Mouse (Mus musculus): ENCODE measurements at regions not wholly inside any gene's neighbourhood (a gene's known extent, or its start where the extent isn't known, plus 50 kb on each side); places are given as distances from the start of the nearest gene placed in this dataset.

- DNase-seq: peak; percentile 36 to 55
Observed at GRCm38 (mm10) chr16:77166722-77167121, 153.2 kb downstream of the Usp25 start.

- peak; percentile 1 to 4 for DNase-seq
Observed at GRCm38 (mm10) chr16:77173026-77173692, 159.7 kb downstream of the Usp25 start.

DNA sequence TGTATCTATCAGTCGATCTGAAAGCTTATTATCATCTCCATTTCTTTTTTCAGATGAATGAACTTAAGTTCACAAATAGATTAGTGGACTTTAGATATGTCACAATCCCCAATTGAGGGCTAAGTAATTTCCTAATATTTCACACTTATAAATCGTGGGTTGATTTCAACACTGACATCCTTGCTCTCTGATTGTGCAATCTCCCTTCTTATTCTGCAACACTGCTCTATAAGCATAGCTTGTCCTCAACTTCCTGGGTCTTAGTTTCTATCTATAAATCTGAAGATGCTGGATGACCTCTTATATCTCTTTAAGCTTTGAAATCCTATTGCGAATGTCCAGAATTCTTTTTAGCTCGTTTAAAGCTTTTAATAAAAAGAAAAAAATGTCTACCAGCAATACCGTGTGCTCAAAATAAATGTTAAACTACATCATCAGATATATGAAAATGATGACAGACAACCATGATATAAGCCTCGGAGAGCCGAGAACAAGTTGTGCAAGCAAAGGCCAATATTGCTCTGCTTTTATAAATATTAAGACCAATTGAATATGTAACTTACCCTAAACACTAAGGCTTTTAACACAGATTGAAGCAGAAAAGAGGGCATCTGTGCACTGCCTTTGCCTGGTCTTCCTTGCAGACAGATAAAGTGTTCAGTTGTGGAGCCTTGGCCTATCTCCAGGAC lies 161.4 kb downstream of the Usp25 start:
- DNase-seq: no peak

DNA sequence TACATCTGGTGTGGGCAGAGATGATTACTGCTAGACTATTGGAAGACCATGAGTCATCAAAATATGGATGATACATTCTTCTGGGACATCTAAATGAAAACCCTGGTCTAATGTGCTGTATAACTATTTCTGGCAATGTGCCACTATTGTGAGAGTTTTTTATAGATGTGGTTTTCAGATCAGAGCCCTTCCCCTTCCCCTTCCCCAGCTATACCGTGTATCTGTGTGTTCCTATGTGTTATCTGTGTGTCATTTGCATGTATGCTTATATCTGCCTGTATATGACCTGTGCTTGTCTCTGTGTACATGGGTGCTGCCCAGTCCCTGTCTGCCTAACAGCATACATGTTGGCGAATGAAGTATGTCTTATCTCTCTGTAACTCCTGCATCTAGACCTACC lies 167.5 kb downstream of the Usp25 start:
- DNase-seq: no peak
